Mouse (Mus musculus) bone marrow macrophage, adult 2 months (primary cell): ENCODE data around the gene Trpm6.

Experiments
- CTCF ChIP-seq: IDR thresholded peaks from 2 replicates; pipeline ENCODE4 v1.5.1; 2012; ENCODE audit warnings: low read depth, mild to moderate bottlenecking, low read length, moderate library complexity
- POLR2A ChIP-seq: IDR thresholded peaks from 2 replicates; pipeline ENCODE4 v1.6.1; 2012; ENCODE audit warnings: mild to moderate bottlenecking, low read depth, low read length, borderline replicate concordance

- TF ChIP-seq POLR2A (no peak), CTCF (no peak)
Measured at GRCm38 (mm10) chr19:18771048-18771447, 21.3 kb downstream of the Trpm6 start.
